Comparison of ENCODE assay signal across 8 mouse cellular contexts in the genomic region with DNA sequence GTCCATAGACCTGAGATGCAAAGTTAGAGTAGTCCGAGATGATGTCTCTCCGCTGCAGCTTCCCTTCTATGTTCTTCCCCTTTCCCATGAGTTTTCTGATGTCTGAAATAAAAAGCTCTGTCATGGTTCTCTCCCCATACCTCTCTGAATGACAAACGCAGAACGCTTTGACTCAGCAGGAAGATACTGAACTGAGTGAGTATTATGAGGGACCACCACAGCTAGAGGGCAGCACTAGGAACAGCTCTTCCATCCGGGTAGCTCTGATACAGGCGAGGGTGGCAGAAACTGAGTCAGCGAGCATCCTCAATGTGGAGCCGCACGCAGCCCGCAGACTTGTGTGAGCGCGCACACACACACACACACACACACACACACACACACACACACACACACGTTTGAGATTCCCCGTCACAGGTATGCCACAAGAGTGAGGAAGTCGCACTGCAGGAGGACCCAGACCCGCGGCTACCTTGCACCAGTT. TPM values are rescaled to one million over a fixed set of nuclear protein-coding genes. Genes with fewer than 3 reads are reported as not detected.
DNase-seq lines count a peak whose midpoint lies in the region; ATAC-seq lines count a peak whose summit lies in the region.

No protein-coding gene starts in this region.

- peak overlapping the region; percentile 43 for H3K4me2 ChIP-seq in heart, embryonic 14.5 days (ENCODE audit: low read length)
- peak overlapping the region; percentile 46 for H3K4me2 ChIP-seq in liver, embryonic 11.5 days
- peak overlapping the region; percentile 30; the same call in 1 of the 2 replicates for H3K4me2 ChIP-seq in neural tube, embryonic 11.5 days (ENCODE audit: low read depth)

- H3K4me3 ChIP-seq in heart, embryonic 14.5 days (ENCODE audit: control insufficient read depth in 1 of 2, insufficient read depth in 1 of 2, low read depth in 1 of 2, low read length in 2 of 2) = no peak overlapping the region
- H3K4me3 ChIP-seq in liver, embryonic 11.5 days (ENCODE audit: low read depth, low read length) = no peak overlapping the region
- H3K4me3 ChIP-seq in neural tube, embryonic 11.5 days (ENCODE audit: low read depth, low read length) = no peak overlapping the region

- no peak for ATAC-seq in heart, embryonic 14.5 days (ENCODE audit: insufficient number of reproducible peaks, insufficient read depth, low FRiP score, low read depth)
- ATAC-seq in liver, embryonic 11.5 days (replicated peaks; ENCODE audit: low FRiP score) = no peak
- peak; percentile 55 for ATAC-seq in neural tube, embryonic 11.5 days (ENCODE audit: insufficient read depth, low FRiP score, low TSS enrichment)

- H3K36me3 ChIP-seq in heart, embryonic 14.5 days (ENCODE audit: control insufficient read depth, insufficient read depth, low read length) = no peaks in the 10 kb centered on the region
- no peaks in the 10 kb centered on the region for H3K36me3 ChIP-seq in liver, embryonic 11.5 days (ENCODE audit: control insufficient read depth, insufficient read depth, low read length)
- H3K36me3 ChIP-seq in neural tube, embryonic 11.5 days (ENCODE audit: control insufficient read depth, insufficient read depth, low read length) = no peaks in the 10 kb centered on the region

- H3K27me3 ChIP-seq in heart, embryonic 14.5 days (ENCODE audit: control insufficient read depth, insufficient read depth, low read length) = no peaks in the 10 kb centered on the region
- no peaks in the 10 kb centered on the region for H3K27me3 ChIP-seq in liver, embryonic 11.5 days (replicated peaks; ENCODE audit: control insufficient read depth, insufficient read depth, low read length)
- no peaks in the 10 kb centered on the region for H3K27me3 ChIP-seq in neural tube, embryonic 11.5 days (ENCODE audit: control insufficient read depth, insufficient read depth, low read length)

- no peaks in the 10 kb centered on the region for H3K4me1 ChIP-seq in heart, embryonic 14.5 days (ENCODE audit: control insufficient read depth in 2 of 2, insufficient read depth in 2 of 2, low read length in 2 of 2)
- no peaks in the 10 kb centered on the region for H3K4me1 ChIP-seq in liver, embryonic 11.5 days (replicated peaks; ENCODE audit: control insufficient read depth, insufficient read depth, low read length)
- no peaks in the 10 kb centered on the region for H3K4me1 ChIP-seq in neural tube, embryonic 11.5 days (ENCODE audit: control insufficient read depth, insufficient read depth, low read length)

- no peak overlapping the region for H3K9ac ChIP-seq in heart, embryonic 14.5 days (ENCODE audit: low read length)
- H3K9ac ChIP-seq in liver, embryonic 11.5 days (ENCODE audit: low read depth, low read length) = no peak overlapping the region
- no peak overlapping the region for H3K9ac ChIP-seq in neural tube, embryonic 11.5 days (ENCODE audit: low read length)

- DNase-seq in A20 (ENCODE audit: low read depth, low spot score) = peak; percentile 75
- DNase-seq in T-cell, adult 2 months (ENCODE audit: low spot score) = peak; percentile 42
- peak; percentile 82 for DNase-seq in embryo, embryonic 10.5 days (ENCODE audit: low spot score)
- DNase-seq in kidney, postnatal 25 days = peak; percentile 44 to 69
- DNase-seq in liver, embryonic 11.5 days (ENCODE audit: low spot score) = no peak
- DNase-seq in neural tube, embryonic 11.5 days (ENCODE audit: low spot score) = peak; percentile 63
- peak; percentile 64 for DNase-seq in thymus, postnatal 0 days (ENCODE audit: low spot score)

- no peak overlapping the region for H3K27ac ChIP-seq in heart, embryonic 14.5 days (replicated peaks in 1 of 2; ENCODE audit: control insufficient read depth in 1 of 2, insufficient read depth in 1 of 2, low read depth in 2 of 2, low read length in 2 of 2)
- H3K27ac ChIP-seq in liver, embryonic 11.5 days (ENCODE audit: low read depth, low read length) = no peak overlapping the region
- no peak overlapping the region for H3K27ac ChIP-seq in neural tube, embryonic 11.5 days (ENCODE audit: low read depth, low read length)

- 31% methylated on average over 17 of the region's 17 CpGs for WGBS in heart, embryonic 14.5 days
- WGBS in liver, embryonic 11.5 days = 24% methylated on average over 17 of the region's 17 CpGs
- WGBS in neural tube, embryonic 11.5 days = 39% methylated on average over 17 of the region's 17 CpGs

- no peaks in the 10 kb centered on the region for H3K9me3 ChIP-seq in heart, embryonic 14.5 days (ENCODE audit: control insufficient read depth, low read length)
- no peaks in the 10 kb centered on the region for H3K9me3 ChIP-seq in liver, embryonic 11.5 days (ENCODE audit: control insufficient read depth, low read length)
- no peaks in the 10 kb centered on the region for H3K9me3 ChIP-seq in neural tube, embryonic 11.5 days (ENCODE audit: control insufficient read depth, low read length)

RNA-seq across cellular contexts. Expression of a gene that starts 20.4 kb away (rescaled TPM):
- 0.15 TPM in 1 of 2 replicates, not detected in the other for polyA plus RNA-seq in heart, embryonic 14.5 days (2014; fragmentation: Nextera tagmentation; extraction: Ambion mirVana)
- polyA plus RNA-seq in liver, embryonic 11.5 days (2014; fragmentation: Nextera tagmentation; extraction: Ambion mirVana) = 0.05 TPM in 1 of 2 replicates, not detected in the other
- polyA plus RNA-seq in neural tube, embryonic 11.5 days (2014; fragmentation: Nextera tagmentation; extraction: Ambion mirVana) = 0.19 and 0.27 TPM in 2 replicates
- 0.10 and 0.20 TPM in 2 replicates for polyA plus RNA-seq in thymus, postnatal 0 days (2015; fragmentation: Nextera tagmentation; extraction: Ambion mirVana)

RNA-seq across cellular contexts. Expression of a gene that starts 25.3 kb away (rescaled TPM):
- polyA plus RNA-seq in heart, embryonic 14.5 days (2014; fragmentation: Nextera tagmentation; extraction: Ambion mirVana) = 337 TPM in 2 replicates
- polyA plus RNA-seq in liver, embryonic 11.5 days (2014; fragmentation: Nextera tagmentation; extraction: Ambion mirVana) = 441 and 497 TPM in 2 replicates
- 113 and 118 TPM in 2 replicates for polyA plus RNA-seq in neural tube, embryonic 11.5 days (2014; fragmentation: Nextera tagmentation; extraction: Ambion mirVana)
- polyA plus RNA-seq in thymus, postnatal 0 days (2015; fragmentation: Nextera tagmentation; extraction: Ambion mirVana) = 322 and 349 TPM in 2 replicates

RNA-seq across cellular contexts. Expression of a gene that starts 25.3 kb away (rescaled TPM):
- polyA plus RNA-seq in heart, embryonic 14.5 days (2014; fragmentation: Nextera tagmentation; extraction: Ambion mirVana) = 4.4 and 4.9 TPM in 2 replicates
- not detected in 2 replicates for polyA plus RNA-seq in liver, embryonic 11.5 days (2014; fragmentation: Nextera tagmentation; extraction: Ambion mirVana)
- polyA plus RNA-seq in neural tube, embryonic 11.5 days (2014; fragmentation: Nextera tagmentation; extraction: Ambion mirVana) = not detected in 2 replicates
- not detected in 2 replicates for polyA plus RNA-seq in thymus, postnatal 0 days (2015; fragmentation: Nextera tagmentation; extraction: Ambion mirVana)

RNA-seq across cellular contexts. Expression of a gene that starts 26.9 kb away (rescaled TPM):
- polyA plus RNA-seq in heart, embryonic 14.5 days (2014; fragmentation: Nextera tagmentation; extraction: Ambion mirVana) = not detected in 2 replicates
- 1.8 and 2.0 TPM in 2 replicates for polyA plus RNA-seq in liver, embryonic 11.5 days (2014; fragmentation: Nextera tagmentation; extraction: Ambion mirVana)
- polyA plus RNA-seq in neural tube, embryonic 11.5 days (2014; fragmentation: Nextera tagmentation; extraction: Ambion mirVana) = not detected in 2 replicates
- polyA plus RNA-seq in thymus, postnatal 0 days (2015; fragmentation: Nextera tagmentation; extraction: Ambion mirVana) = 0.05 TPM in 1 of 2 replicates, not detected in the other

RNA-seq across cellular contexts. Expression of a gene that starts 40.5 kb away (rescaled TPM):
- polyA plus RNA-seq in heart, embryonic 14.5 days (2014; fragmentation: Nextera tagmentation; extraction: Ambion mirVana) = 364 and 390 TPM in 2 replicates
- 14.8 and 15.8 TPM in 2 replicates for polyA plus RNA-seq in liver, embryonic 11.5 days (2014; fragmentation: Nextera tagmentation; extraction: Ambion mirVana)
- polyA plus RNA-seq in neural tube, embryonic 11.5 days (2014; fragmentation: Nextera tagmentation; extraction: Ambion mirVana) = 1.2 and 1.3 TPM in 2 replicates
- polyA plus RNA-seq in thymus, postnatal 0 days (2015; fragmentation: Nextera tagmentation; extraction: Ambion mirVana) = 0.30 and 0.87 TPM in 2 replicates
